Mouse (Mus musculus) CH12.LX (cell line): ENCODE data around the gene Muc4.

Source experiments
- CTCF ChIP-seq, 2 experiments: IDR thresholded peaks in 1 of 2; conservative IDR thresholded peaks in 1 of 2; 2 replicates each; pipeline ENCODE4 v1.5.1; 2011 to 2012; ENCODE audit warnings: low read depth in 2 of 2, low read length in 2 of 2, improper control_type of control experiment in 1 of 2, inconsistent platforms in 1 of 2, mild to moderate bottlenecking in 1 of 2, moderate library complexity in 1 of 2
- E2F4 ChIP-seq: IDR thresholded peaks from 2 replicates; pipeline ENCODE4 v1.6.1; 2011; ENCODE audit warnings: low read depth, low read length, improper control_type of control experiment; ENCODE audit not compliant: insufficient replicate concordance
- EP300 ChIP-seq: IDR thresholded peaks from 2 replicates; pipeline ENCODE4 v1.6.1; 2011; ENCODE audit warnings: low read length, improper control_type of control experiment
- GABPA ChIP-seq: IDR thresholded peaks from 2 replicates; pipeline ENCODE4 v1.6.1; 2012; ENCODE audit warnings: low read depth, low read length, improper control_type of control experiment, inconsistent platforms; ENCODE audit not compliant: insufficient replicate concordance
- HCFC1 ChIP-seq: IDR thresholded peaks from 2 replicates; pipeline ENCODE4 v1.6.1; 2012; ENCODE audit warnings: low read depth, mild to moderate bottlenecking, inconsistent platforms, low read length, improper control_type of control experiment
- MXI1 ChIP-seq: IDR thresholded peaks from 2 replicates; pipeline ENCODE4 v1.6.1; 2011; ENCODE audit warnings: mild to moderate bottlenecking, low read depth, low read length, improper control_type of control experiment
- POLR2A ChIP-seq: IDR thresholded peaks from 2 replicates; pipeline ENCODE4 v1.6.1; 2011; ENCODE audit warnings: low read depth, mild to moderate bottlenecking, improper control_type of control experiment, low read length
- TBP ChIP-seq: conservative IDR thresholded peaks from 2 replicates; pipeline ENCODE4 v1.6.1; 2011; ENCODE audit warnings: low read depth, low read length, improper control_type of control experiment

DNA sequence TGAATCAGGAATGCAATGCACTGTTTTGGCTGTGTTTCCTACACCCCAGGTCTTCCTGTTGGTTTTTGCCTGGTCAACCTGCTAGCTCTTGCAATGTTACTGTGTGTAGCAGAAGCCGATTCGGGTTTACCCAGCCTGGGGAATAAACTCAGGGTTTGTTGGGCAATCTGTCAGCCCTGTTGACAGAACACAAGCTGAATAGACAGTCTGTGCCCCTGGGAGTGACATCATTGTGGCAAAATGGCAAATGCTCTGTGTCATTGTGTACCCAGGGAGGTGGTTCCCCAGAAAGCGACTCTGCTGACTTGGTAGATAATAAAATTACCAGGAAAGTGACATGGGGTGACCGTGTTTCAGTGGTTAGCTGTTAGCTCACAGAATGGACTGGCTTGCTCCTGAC lies 46.9 kb upstream of the Muc4 start:
- TF ChIP-seq MXI1 (no peak), EP300 (no peak), E2F4 (no peak), CTCF (conservative IDR thresholded peaks at IDR 0.05 in 1 of 2, IDR thresholded peaks at IDR 0.05 in 1 of 2; ENCODE audit: low read depth in 2 of 2, low read length in 2 of 2) (no peak), HCFC1 (no peak), GABPA (no peak), POLR2A (no peak), TBP (no peak)
